Mouse (Mus musculus): Measurements from ENCODE around the gene Dyrk1a. TPM values are rescaled to one million over a fixed set of nuclear protein-coding genes. Genes with fewer than 3 reads are reported as not detected.

Dyrk1a gene
- polyA plus RNA-seq, 1 experiment from 2014 or later = 10.7 TPM

- H3K4me3 ChIP-seq = no peak overlapping the region
- no peak overlapping the region for H3K4me2 ChIP-seq
- peaks cover 15% of the 10 kb centered on the region for H3K4me1 ChIP-seq (replicated peaks)
- 43% methylated on average over 14 of the region's 14 CpGs for WGBS
- no peak for ATAC-seq (ENCODE audit: low FRiP score)
- H3K36me3 ChIP-seq = no peaks in the 10 kb centered on the region
- 0 out of 2 replicates have a peak overlapping the region, but pooled peaks have one; percentile 2 for H3K27ac ChIP-seq
- H3K9me3 ChIP-seq = peaks cover 3% of the 10 kb centered on the region; the same call in 1 of the 2 replicates
- H3K9ac ChIP-seq = 0 out of 2 replicates have a peak overlapping the region, but pooled peaks have one; percentile 24
- H3K27me3 ChIP-seq = no peaks in the 10 kb centered on the region
Measured at GRCm38 (mm10) chr16:94714483-94714882, 144.7 kb downstream of the Dyrk1a start.

- Histone ChIP-seq H3K36me3 (no peaks in the 10 kb centered on the region), H3K4me1 (replicated peaks) (peaks cover 15% of the 10 kb centered on the region), H3K9ac (no peak overlapping the region), H3K27ac (no peak overlapping the region), H3K4me3 (no peak overlapping the region), H3K4me2 (no peak overlapping the region), H3K27me3 (0 out of 2 replicates have a peak, but pooled peaks cover 1% of the 10 kb centered on the region), H3K9me3 (peaks cover 3% of the 10 kb centered on the region; the same call in 1 of the 2 replicates)
- WGBS = 91% methylated on average over 11 of the region's 11 CpGs
- no peak for ATAC-seq (ENCODE audit: low FRiP score)
Measured at GRCm38 (mm10) chr16:94717051-94717450, 147.2 kb downstream of the Dyrk1a start.

GRCm38 (mm10) chr16:94718919-94719318 is 149.1 kb downstream of the Dyrk1a start:
- H3K27me3 ChIP-seq = 0 out of 2 replicates have a peak, but pooled peaks cover 3% of the 10 kb centered on the region
- H3K36me3 ChIP-seq = no peaks in the 10 kb centered on the region
- peaks cover 3% of the 10 kb centered on the region; the same call in 1 of the 2 replicates for H3K9me3 ChIP-seq
- H3K4me3 ChIP-seq = no peak overlapping the region
- H3K27ac ChIP-seq = no peak overlapping the region
- H3K9ac ChIP-seq = no peak overlapping the region
- H3K4me1 ChIP-seq (replicated peaks) = peaks cover 15% of the 10 kb centered on the region
- no peak for ATAC-seq (ENCODE audit: low FRiP score)
- no peak overlapping the region for H3K4me2 ChIP-seq
- 70% methylated on average over 4 of the region's 4 CpGs for WGBS

- 0 out of 2 replicates have a peak, but pooled peaks cover 3% of the 10 kb centered on the region for H3K27me3 ChIP-seq
- peaks cover 3% of the 10 kb centered on the region; the same call in 1 of the 2 replicates for H3K9me3 ChIP-seq
- H3K27ac ChIP-seq = no peak overlapping the region
- ATAC-seq (ENCODE audit: low FRiP score) = no peak
- no peak overlapping the region for H3K9ac ChIP-seq
- H3K4me3 ChIP-seq = no peak overlapping the region
- no peaks in the 10 kb centered on the region for H3K36me3 ChIP-seq
- no peak overlapping the region for H3K4me2 ChIP-seq
- H3K4me1 ChIP-seq (replicated peaks) = peaks cover 10% of the 10 kb centered on the region
- WGBS = 83% methylated on average over 4 of the region's 4 CpGs
Measured at GRCm38 (mm10) chr16:94719488-94719887, 149.7 kb downstream of the Dyrk1a start.

- WGBS = 69% methylated on average over 7 of the region's 7 CpGs
- no peak for ATAC-seq (ENCODE audit: low FRiP score)
- H3K4me1 ChIP-seq (replicated peaks) = peaks cover 10% of the 10 kb centered on the region
- H3K9me3 ChIP-seq = peaks cover 3% of the 10 kb centered on the region; the same call in 1 of the 2 replicates
- H3K9ac ChIP-seq = no peak overlapping the region
- 0 out of 2 replicates have a peak, but pooled peaks cover 3% of the 10 kb centered on the region for H3K27me3 ChIP-seq
- H3K36me3 ChIP-seq = no peaks in the 10 kb centered on the region
- H3K4me2 ChIP-seq = no peak overlapping the region
- H3K27ac ChIP-seq = no peak overlapping the region
- H3K4me3 ChIP-seq = no peak overlapping the region
Measured at GRCm38 (mm10) chr16:94720476-94721153, 150.8 kb downstream of the Dyrk1a start.

- H3K9me3 ChIP-seq = no peaks in the 10 kb centered on the region
- H3K4me3 ChIP-seq = no peak overlapping the region
- no peak overlapping the region for H3K9ac ChIP-seq
- ATAC-seq (ENCODE audit: low FRiP score) = no peak
- H3K27me3 ChIP-seq = 0 out of 2 replicates have a peak, but pooled peaks cover 3% of the 10 kb centered on the region
- WGBS = 77% methylated on average over 10 of the region's 10 CpGs
- peaks cover 10% of the 10 kb centered on the region for H3K4me1 ChIP-seq (replicated peaks)
- H3K4me2 ChIP-seq = no peak overlapping the region
- H3K36me3 ChIP-seq = no peaks in the 10 kb centered on the region
- no peak overlapping the region for H3K27ac ChIP-seq
Measured at GRCm38 (mm10) chr16:94721549-94722006, 151.8 kb downstream of the Dyrk1a start.

GRCm38 (mm10) chr16:94722936-94723335 is 153.1 kb downstream of the Dyrk1a start:
- Histone ChIP-seq H3K27ac (no peak overlapping the region), H3K4me3 (no peak overlapping the region), H3K4me1 (replicated peaks) (peaks cover 10% of the 10 kb centered on the region), H3K9me3 (no peaks in the 10 kb centered on the region), H3K36me3 (no peaks in the 10 kb centered on the region), H3K4me2 (no peak overlapping the region), H3K9ac (no peak overlapping the region), H3K27me3 (0 out of 2 replicates have a peak, but pooled peaks cover 3% of the 10 kb centered on the region)
- no peak for ATAC-seq (ENCODE audit: low FRiP score)
- WGBS = 78% methylated on average over 12 of the region's 12 CpGs

GRCm38 (mm10) chr16:94724061-94724596 is 154.3 kb downstream of the Dyrk1a start:
- Histone ChIP-seq H3K9ac (peak overlapping the region; percentile 67), H3K9me3 (0 out of 2 replicates have a peak, but pooled peaks cover 2% of the 10 kb centered on the region), H3K4me1 (replicated peaks) (peaks cover 10% of the 10 kb centered on the region), H3K36me3 (no peaks in the 10 kb centered on the region), H3K4me3 (peak overlapping the region; percentile 51), H3K27ac (peak overlapping the region; percentile 95), H3K27me3 (0 out of 2 replicates have a peak, but pooled peaks cover 3% of the 10 kb centered on the region), H3K4me2 (peak overlapping the region; percentile 84)
- under 1% methylated on average over 23 of the region's 23 CpGs for WGBS
- ATAC-seq (ENCODE audit: low FRiP score) = peak; percentile 97

GRCm38 (mm10) chr16:94724747-94725211 is 155.0 kb downstream of the Dyrk1a start:
- Histone ChIP-seq H3K36me3 (no peaks in the 10 kb centered on the region), H3K4me2 (peak overlapping the region; percentile 84), H3K4me3 (peak overlapping the region; percentile 51), H3K9ac (peak overlapping the region; percentile 67), H3K27ac (peak overlapping the region; percentile 95), H3K9me3 (0 out of 2 replicates have a peak, but pooled peaks cover 3% of the 10 kb centered on the region), H3K27me3 (0 out of 2 replicates have a peak, but pooled peaks cover 3% of the 10 kb centered on the region), H3K4me1 (replicated peaks) (peaks cover 10% of the 10 kb centered on the region)
- WGBS = under 1% methylated on average over 18 of the region's 18 CpGs
- ATAC-seq (ENCODE audit: low FRiP score) = peak; percentile 60

GRCm38 (mm10) chr16:94729236-94729635 is 159.4 kb downstream of the Dyrk1a start:
- Histone ChIP-seq H3K4me1 (replicated peaks) (peaks cover 13% of the 10 kb centered on the region), H3K36me3 (no peaks in the 10 kb centered on the region), H3K4me2 (no peak overlapping the region), H3K9me3 (0 out of 2 replicates have a peak, but pooled peaks cover 3% of the 10 kb centered on the region), H3K4me3 (no peak overlapping the region), H3K9ac (no peak overlapping the region), H3K27ac (no peak overlapping the region), H3K27me3 (no peaks in the 10 kb centered on the region)
- WGBS = 86% methylated on average over 6 of the region's 6 CpGs
- no peak for ATAC-seq (ENCODE audit: low FRiP score)

GRCm38 (mm10) chr16:94731027-94731426 is 161.2 kb downstream of the Dyrk1a start:
- no peak overlapping the region for H3K27ac ChIP-seq
- no peak overlapping the region for H3K4me2 ChIP-seq
- H3K4me1 ChIP-seq (replicated peaks) = peaks cover 9% of the 10 kb centered on the region; the same call in 1 of the 2 replicates
- no peak for ATAC-seq (ENCODE audit: low FRiP score)
- H3K36me3 ChIP-seq = no peaks in the 10 kb centered on the region
- 73% methylated on average over 12 of the region's 12 CpGs for WGBS
- 0 out of 2 replicates have a peak, but pooled peaks cover 3% of the 10 kb centered on the region for H3K9me3 ChIP-seq
- no peak overlapping the region for H3K9ac ChIP-seq
- H3K4me3 ChIP-seq = no peak overlapping the region
- H3K27me3 ChIP-seq = no peaks in the 10 kb centered on the region

- H3K4me2 ChIP-seq = no peak overlapping the region
- WGBS = 68% methylated on average over 3 of the region's 3 CpGs
- H3K9ac ChIP-seq = no peak overlapping the region
- H3K4me3 ChIP-seq = no peak overlapping the region
- H3K36me3 ChIP-seq = no peaks in the 10 kb centered on the region
- peaks cover 9% of the 10 kb centered on the region; the same call in 1 of the 2 replicates for H3K4me1 ChIP-seq (replicated peaks)
- H3K9me3 ChIP-seq = no peaks in the 10 kb centered on the region
- H3K27ac ChIP-seq = no peak overlapping the region
- no peak for ATAC-seq (ENCODE audit: low FRiP score)
- no peaks in the 10 kb centered on the region for H3K27me3 ChIP-seq
Measured at GRCm38 (mm10) chr16:94735472-94735871, 165.7 kb downstream of the Dyrk1a start.

Data from hindbrain, embryonic 13.5 days (tissue).